Mouse (Mus musculus) heart, adult 2 months (tissue): ENCODE measurements around the gene Bcl9l.

ENCODE experiments used
- CTCF ChIP-seq: fragments of 200-600 bp; IDR thresholded peaks from 2 replicates; pipeline ENCODE4 v1.8.1; 2022; ENCODE audit warnings: antibody characterized with exemption, mild to moderate bottlenecking, moderate library complexity
- EP300 ChIP-seq: fragments of 200-500 bp; IDR thresholded peaks from 2 replicates; pipeline ENCODE4 v1.6.1; 2011; ENCODE audit warnings: low read depth, low read length, control low read depth; ENCODE audit not compliant: insufficient read depth
- POLR2A ChIP-seq: fragments of 200-500 bp; IDR thresholded peaks from 2 replicates; pipeline ENCODE4 v1.6.1; 2011; ENCODE audit warnings: mild to moderate bottlenecking, low read depth, low read length, control low read depth; ENCODE audit not compliant: insufficient read depth

GRCm38 (mm10) chr9:44544986-44545385 lies 62.4 kb downstream of the Bcl9l start:
- TF ChIP-seq EP300 (no peak), POLR2A (no peak), CTCF (no peak)
